Mouse (Mus musculus): ENCODE data around the gene Borcs7.
"Not testable (repeated sequence)": the region's sequence is repeated elsewhere in the genome, so short reads cannot be mapped to it uniquely, and the experiment has no call there.

The Borcs7 gene

DNA sequence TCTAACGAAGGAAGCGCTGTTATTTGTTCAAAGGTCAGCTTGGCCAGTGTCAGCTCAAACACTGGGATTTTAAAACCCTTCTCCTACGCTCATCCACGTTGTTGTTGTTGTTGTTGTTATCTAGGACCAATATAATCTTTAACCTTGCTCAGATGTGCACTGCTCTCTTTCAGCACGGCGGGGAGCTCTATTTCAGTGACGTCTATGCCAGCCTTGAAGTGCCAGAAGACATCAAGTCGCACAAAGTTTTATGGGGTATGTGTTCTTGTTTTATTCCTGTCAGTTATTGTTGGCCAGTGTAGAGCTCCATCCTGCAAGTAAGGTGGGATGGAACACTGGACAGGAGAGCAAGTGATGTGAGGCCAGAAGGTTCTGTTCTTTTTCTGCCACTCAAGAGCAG, 25.3 kb downstream of the Borcs7 start:
- DNase-seq, result no peak

DNA sequence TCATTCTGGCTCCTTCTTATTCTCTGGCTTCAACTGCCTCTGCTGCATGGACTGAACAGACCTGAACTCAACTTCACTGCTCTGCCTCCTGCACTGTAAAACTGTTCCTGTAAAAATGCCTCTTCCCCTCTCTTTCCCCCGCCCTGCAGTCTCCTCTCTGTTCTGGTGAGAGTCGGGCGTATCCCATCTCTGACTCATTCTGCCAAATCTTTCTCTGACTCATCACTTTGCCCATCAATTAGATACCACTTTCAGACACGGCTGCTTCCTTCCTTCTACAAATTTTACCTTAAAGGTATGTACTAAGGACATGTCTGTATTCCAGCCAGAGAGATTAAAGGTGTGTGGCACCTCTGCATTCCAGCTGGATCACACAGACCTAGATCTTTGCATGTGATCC, 28.4 kb downstream of the Borcs7 start:
- no peak for DNase-seq

DNA sequence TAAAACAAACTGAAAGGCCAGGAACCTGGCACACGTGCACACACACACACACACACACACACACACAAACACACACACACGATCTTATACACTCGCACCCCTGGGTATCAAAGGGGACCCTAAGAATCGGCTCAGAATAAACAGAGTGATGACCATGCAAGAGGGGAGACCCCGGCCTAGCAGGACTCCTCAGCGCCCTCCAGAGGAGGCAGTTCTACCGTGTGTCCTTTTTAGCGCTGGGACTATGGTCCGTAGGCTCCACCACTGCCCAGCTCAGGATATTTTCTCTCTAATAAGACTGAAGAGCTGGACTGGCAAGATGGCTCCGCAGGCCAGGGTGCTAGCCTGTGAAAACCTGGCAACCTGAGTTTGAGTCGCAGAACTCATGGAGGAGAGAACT, 34.7 kb downstream of the Borcs7 start:
- DNase-seq, result no peak

DNA sequence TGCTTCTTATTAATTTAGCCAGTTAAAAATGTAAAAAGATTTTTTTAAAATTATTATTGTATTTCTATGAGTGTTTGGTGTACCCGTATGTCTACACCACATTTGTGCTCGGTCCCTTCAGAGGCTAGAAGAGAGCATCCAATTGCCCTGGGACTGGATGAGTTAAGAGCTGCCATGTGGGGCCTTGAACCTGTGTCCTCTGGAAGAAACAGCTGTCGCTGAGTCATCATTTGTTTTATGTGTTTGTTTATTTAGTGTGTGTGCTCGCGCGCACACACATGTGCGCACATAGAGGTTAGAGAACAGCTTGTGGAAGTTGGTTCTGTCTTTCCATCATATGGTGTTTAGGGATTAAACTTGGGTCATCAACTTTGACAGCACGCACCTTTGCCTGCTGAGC, 36.4 kb downstream of the Borcs7 start:
- DNase-seq, result no peak

DNA sequence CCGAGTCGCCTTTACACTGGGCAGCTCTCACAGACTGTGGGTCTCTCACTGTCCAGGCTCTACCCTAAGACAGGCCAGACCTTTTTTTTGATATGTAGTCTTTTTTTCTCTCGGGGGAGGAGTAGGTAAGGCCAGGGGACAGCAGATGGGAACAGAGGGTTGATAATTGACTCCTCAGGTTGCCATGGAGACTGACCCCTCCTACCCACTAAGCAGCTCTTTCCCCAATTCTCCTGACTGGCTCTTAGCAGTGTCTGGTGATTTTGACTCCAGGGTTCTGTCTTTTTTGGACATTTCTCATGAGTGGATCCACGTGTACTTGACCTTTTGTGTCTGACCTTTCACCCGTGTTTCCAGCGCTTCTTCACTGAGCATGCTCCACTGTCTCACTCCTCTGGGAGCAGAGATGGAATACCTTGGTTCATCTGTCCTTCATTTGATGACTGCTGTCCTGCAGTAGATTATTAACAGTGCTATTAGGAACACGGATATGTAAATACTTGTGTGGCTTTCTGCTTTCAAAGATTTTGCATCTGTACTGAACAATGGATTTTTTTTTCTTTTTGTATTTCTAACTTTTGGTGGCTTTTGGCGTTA, 37.5 kb downstream of the Borcs7 start:
- DNase-seq, result no peak

DNA sequence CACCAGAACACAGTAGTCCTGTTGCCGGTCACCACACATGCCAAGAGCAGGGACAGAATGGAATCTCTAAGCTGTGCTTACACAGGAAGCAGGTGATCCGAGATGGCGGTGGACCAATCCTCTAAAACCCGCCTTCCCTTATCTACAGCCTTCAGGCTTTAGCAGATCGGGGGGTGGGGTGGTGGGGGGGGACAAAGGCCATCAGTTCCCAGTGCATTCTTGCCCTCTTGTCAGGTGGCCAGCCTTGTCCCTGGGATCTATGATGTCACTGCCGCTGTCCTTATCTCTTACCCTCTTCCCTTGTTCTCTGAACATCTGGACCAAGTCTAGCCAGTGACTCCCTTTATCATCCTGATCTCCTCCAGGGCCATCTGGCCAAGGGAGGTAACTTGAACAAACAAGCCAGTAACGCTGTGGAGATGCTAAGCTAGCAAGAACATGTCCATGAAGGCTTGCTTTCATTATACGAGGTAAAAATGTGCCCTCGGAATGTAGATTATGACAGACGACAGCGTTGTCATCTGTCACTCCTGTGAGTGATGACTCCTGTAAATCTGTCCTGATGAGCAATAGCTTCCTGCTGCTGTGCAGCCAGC, 38.3 kb downstream of the Borcs7 start:
- no peak for DNase-seq

DNA sequence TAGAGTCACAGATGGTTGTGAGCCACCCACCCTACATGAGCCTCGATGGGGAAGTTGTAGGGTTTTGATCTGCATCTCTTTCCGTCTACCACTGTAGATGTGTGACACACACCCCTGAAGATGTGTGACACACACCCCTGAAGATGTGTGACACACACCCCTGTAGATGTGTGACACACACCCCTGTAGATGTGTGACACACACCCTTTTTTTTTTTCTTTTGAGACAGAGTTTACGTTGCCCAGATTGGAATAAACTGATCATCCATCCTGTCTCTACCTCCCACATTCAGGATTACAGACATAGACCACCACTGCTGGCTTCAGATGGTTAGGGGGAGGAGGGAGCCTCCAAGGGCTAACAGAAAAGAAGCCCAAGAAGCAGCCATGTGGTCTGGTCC, 39.2 kb downstream of the Borcs7 start:
- DNase-seq, result no peak

DNA sequence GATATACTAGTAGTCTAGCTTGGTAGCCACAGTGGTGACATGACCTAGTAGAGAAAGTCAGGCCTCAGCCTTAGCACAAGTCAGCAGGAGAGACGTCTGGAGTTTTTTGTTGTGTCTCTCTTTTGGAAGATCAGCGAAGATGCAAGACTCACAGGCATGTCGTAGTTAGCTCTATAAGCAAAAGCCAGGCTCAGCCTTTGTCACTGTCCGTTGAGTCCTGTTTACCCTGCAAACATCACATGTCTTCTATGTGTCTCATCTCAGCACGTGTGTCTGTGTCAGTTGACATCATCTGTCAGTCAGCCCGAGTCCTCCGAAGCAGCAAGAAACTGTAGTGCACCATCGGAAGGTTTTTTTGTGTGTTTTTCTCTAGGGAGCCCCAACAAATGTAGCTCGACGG, 41.6 kb downstream of the Borcs7 start:
- no peak for DNase-seq

DNA sequence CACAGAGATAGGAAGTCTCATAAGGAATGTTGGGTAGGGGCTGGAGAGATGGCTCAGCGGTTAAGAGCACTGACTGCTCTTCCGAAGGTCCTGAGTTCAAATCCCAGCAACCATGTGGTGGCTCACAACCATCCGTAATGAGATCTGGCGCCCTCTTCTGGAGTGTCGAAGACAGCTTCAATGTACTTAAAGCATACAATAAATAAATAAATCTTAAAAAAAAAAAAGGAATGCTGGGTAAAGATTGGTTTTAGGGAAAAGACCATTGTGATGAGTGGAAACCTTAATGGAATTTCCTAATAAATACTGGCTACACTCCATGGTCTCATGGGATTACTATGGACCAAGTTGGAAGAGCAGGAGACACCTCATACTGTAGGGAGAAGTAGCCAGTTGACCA, 43.0 kb downstream of the Borcs7 start:
- DNase-seq, result not testable (repeated sequence)

DNA sequence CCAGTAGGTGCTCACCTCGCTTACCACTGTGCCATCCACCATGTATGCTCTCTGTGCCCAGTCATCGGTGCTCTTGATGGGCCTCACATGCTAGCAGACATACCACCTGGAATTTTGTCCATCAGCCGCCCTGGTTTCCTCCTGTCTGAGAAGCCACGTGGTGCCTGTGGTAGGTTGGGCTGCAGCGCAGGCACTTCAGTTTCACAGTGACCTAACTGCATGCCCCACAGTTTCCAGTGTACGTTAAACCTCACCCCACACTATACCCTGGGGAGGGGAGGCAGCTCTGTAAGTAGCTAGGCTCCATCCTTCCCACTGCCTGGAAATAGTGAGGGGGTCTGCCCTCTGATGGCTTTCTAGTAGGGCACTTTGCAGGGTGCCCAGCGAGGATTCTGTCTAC, 43.9 kb downstream of the Borcs7 start:
- no peak for DNase-seq

DNA sequence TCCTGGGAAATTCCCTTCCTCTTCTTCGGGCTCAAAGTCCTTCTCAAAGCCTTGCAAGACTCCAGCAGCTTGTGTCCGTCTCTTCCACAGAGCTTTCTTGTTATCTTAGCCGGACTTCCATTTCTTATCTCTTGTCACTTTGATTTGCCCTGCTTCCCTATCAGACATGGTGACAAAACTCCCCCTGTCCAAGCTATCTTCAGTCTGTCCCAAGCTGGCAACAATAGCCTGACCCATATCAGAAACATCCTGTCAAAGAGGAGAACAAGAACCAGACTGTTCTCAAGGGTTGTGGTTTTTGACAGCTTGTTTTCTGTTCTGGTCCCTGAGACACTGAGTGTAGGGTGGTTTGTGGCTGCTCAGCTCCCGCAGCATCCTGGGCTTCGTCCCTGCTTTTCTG, 45.5 kb downstream of the Borcs7 start:
- no peak for DNase-seq

DNA sequence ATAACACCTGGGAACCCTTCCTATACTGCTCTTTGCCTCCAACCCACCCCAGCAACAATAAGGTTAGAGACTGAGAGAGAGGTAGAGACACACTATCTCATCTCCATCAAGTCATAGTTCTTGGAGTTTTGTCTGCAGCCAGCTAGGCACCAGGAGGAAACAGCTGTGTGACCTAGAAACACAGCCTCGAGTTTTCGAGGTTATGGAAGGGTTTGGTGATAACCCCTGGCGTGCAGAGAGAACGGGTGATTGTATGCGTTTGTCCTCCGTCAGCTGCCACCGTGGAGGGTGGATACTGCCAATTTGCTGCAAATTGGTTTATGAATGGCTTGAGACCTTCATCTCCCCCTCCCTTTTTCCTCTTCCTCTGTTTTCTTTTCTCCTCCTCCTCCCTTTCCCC, 47.4 kb downstream of the Borcs7 start:
- DNase-seq, result no peak

DNA sequence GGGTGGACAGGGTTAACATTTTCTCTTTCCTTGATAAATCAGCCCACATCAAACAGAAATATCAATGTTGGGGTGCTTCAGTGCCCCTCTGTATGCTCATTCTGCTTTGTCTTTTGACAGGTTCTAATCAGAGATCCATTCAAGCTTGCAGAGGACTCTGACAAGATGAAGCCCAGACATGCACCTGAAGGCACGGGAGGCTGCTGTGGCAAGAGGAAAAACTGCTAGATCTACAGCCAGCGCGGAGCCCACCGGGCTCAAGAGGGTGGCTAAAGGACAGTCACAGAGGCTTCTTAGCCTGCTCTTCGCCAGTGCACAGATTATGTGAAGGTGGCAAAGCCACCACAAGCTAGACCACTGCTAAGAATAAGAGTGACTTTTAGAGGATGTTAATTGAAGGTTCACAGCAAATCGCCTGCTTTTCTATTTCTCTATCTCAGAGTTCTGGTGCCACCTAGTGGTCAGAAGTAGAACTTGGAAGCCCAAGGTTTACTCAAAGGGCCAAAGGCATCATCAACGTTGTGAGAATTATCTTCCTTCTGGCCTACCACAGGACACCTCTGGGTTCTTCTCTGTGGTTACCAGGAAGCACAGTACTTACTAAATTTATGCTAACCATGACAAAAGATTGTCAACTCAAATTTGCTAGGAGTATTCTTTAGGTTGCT, 50.8 kb downstream of the Borcs7 start:
- peak; percentile 33 to 55 for DNase-seq

DNA sequence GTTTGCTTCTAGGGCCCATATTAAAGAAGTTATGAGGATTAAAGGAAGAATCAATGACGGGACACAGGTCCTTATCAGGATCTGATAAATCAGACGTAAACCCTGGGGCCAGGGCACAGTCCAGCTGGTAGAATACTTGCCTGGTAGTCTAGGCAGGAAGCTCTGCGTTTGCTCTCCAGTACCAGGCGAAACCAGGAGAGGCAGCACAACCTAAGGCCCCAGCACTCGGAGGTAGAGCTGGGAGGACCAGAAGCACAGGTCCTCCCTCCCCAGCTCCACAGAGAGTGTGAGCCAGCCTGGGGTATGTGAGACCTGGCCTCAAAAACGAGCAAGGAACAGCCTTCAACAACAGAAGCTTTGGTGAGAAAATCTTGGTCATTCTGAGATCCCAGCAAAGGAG, 51.9 kb downstream of the Borcs7 start:
- no peak for DNase-seq

DNA sequence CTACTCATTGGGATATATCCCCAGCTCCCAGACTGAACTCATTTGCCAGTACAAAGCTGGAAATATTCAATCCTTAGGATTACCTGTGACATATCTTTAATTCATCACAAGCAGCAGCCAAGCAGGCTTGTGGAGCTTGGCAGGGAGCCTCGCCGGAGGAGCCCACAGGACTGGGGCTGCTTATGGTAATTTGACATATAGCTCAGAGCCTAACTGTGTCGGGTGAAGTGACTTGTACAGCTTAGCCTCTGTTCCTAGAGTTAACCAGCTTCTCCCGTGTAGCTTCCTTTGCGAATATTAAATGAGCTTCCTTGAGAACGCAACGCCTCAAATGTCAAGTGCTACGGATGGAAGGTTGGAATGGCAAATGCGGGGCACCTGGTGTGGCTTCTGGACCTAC, 55.0 kb downstream of the Borcs7 start:
- DNase-seq, result no peak

DNA sequence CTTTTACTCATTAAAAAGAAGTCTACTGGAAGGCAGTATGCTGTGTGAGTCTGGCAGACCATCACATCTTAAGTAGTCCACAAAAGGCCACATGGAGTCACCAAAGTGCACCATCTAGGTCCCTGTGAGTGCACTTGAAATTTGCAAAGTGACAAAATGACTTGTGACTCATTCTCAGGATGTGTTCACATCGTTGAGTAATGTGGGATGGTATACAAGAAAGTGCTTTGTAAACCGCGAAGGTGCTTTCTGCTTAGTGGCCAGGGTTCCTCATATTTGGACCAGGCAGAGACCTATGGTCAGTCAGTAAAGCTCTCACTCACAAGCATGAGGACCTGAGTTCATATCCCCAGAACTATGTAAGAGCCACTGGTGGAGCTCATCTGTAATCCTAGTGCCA, 58.1 kb downstream of the Borcs7 start:
- no peak for DNase-seq

DNA sequence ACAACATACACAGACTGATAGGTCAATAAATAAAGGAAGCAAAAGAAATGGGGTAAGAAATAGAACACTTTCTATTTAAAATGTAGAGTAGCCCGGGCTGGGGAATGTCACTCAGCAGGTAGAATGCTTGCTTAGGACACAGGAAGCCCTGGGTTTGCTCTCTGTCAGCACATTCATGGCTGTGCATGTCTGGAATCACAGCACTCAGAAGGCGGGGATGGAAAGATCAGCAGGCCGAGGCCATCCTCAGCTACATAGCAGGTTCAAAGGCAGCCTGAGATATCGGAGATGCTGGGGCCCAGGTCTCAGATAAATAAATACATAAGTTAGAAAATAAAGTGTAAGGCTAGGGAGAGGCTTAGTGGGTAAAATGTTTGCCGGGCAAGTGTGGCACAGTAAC, 62.5 kb downstream of the Borcs7 start:
- no peak for DNase-seq
